Mouse (Mus musculus): ENCODE data around the gene Jam3. TPM values are rescaled to one million over a fixed set of nuclear protein-coding genes. Genes with fewer than 3 reads are reported as not detected.

Gene Jam3
- polyA plus RNA-seq, 1 experiment from 2014 or later: 12.0 TPM

DNA sequence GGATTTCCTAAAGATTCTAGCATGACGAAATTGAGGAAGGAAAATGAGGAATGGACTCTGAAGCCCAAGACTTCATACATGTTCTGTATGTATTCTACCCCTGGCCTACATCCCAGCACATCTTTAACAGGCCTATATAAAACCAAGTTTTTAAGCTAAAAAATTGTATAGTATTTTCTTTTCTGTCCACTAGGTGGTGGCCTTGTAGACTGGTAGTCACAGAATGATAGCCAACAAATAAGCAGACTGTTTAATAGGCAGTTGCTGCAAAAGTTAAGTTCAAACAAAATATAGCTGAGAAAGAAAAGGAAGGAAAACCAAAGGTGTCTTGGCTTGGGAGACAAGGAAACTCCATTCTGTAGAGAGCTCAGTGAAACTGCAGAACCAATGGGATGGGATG, 80.5 kb downstream of the Jam3 start:
- Histone ChIP-seq H3K36me3 (peaks cover 91% of the 10 kb centered on the region), H3K27ac (no peak overlapping the region), H3K4me2 (no peak overlapping the region), H3K9me3 (replicated peaks) (no peaks in the 10 kb centered on the region), H3K4me1 (no peaks in the 10 kb centered on the region), H3K27me3 (replicated peaks) (no peaks in the 10 kb centered on the region), H3K9ac (no peak overlapping the region), H3K4me3 (no peak overlapping the region)
- ATAC-seq: no peak
- 67% methylated on average over 1 of the region's 1 CpGs for WGBS (ENCODE audit: insufficient replicate concordance)

DNA sequence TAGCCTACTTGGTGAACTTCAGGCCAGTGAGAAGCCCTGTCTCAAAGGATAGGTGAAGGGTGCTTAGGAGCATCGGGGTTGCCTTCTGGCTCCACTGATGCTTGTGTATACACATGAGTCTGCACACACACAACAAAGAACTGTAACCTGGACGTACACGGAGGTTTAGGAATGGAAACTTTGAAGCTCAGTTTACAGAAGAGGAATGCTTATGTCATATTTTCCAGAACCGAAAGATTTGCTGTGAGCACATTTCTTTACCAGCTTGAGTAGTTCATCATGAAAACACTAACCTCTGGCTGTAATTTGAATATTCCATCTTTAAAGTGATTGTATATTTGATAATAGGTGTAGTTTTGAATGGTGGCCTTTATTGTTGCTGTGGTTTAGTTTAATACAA, 84.3 kb downstream of the Jam3 start:
- no peak overlapping the region for H3K27ac ChIP-seq
- H3K9ac ChIP-seq: no peak overlapping the region
- H3K4me3 ChIP-seq: no peak overlapping the region
- peaks cover 97% of the 10 kb centered on the region for H3K36me3 ChIP-seq
- 96% methylated on average over 4 of the region's 4 CpGs for WGBS (ENCODE audit: insufficient replicate concordance)
- ATAC-seq: no peak
- H3K4me1 ChIP-seq: no peaks in the 10 kb centered on the region
- no peaks in the 10 kb centered on the region for H3K9me3 ChIP-seq (replicated peaks)
- H3K4me2 ChIP-seq: no peak overlapping the region
- no peaks in the 10 kb centered on the region for H3K27me3 ChIP-seq (replicated peaks)

DNA sequence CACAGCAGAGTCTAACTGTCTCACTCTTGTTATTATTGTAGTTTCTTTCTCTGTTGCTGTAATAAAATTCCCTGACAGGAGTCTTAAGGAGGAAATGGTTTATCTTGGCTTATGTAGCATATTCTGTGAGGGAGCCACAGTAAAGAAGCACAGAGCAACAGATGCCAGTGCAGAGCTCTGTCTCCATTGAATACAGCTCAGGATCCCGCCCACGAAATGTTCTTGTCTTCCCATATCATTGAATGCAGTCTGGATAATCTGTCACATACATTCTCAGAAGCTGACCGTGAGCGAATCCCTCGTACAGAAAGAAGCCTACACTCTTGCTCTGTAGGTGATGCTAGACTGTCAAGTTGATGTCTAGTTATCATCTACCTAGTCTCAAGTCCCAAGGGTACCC, 96.9 kb downstream of the Jam3 start:
- H3K4me3 ChIP-seq: no peak overlapping the region
- no peak for ATAC-seq
- no peaks in the 10 kb centered on the region for H3K9me3 ChIP-seq (replicated peaks)
- no peak overlapping the region for H3K27ac ChIP-seq
- H3K4me1 ChIP-seq: no peaks in the 10 kb centered on the region
- 89% methylated on average over 5 of the region's 5 CpGs for WGBS (ENCODE audit: insufficient replicate concordance)
- no peak overlapping the region for H3K4me2 ChIP-seq
- peaks cover 97% of the 10 kb centered on the region for H3K36me3 ChIP-seq
- H3K27me3 ChIP-seq (replicated peaks): no peaks in the 10 kb centered on the region
- H3K9ac ChIP-seq: no peak overlapping the region

DNA sequence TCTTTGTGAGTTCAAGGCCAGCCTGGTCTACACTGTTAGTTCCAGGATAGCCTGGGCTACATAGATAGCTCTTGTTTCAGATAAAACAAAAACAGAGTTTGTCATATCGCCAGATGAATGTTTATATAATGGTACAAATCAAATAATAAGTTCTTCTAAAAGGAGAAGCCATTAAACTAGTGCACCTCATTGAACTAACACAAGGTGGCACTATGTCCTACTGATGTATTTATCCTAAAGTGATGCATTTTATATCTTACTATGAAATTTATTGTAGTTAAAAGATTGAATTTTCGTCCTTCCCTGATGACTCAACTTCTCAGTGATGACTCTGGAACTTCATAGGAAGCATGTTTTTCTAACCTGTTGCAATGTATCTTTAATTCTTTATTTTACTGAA, 105.7 kb downstream of the Jam3 start:
- Histone ChIP-seq H3K4me3 (no peak overlapping the region), H3K4me1 (no peaks in the 10 kb centered on the region), H3K9ac (no peak overlapping the region), H3K9me3 (replicated peaks) (no peaks in the 10 kb centered on the region), H3K27ac (no peak overlapping the region), H3K36me3 (peaks cover 97% of the 10 kb centered on the region), H3K27me3 (replicated peaks) (no peaks in the 10 kb centered on the region), H3K4me2 (no peak overlapping the region)
- 87% methylated on average over 2 of the region's 2 CpGs for WGBS (ENCODE audit: insufficient replicate concordance)
- ATAC-seq: no peak

Other genes starting within 250 kb of the Jam3 start
- gene Gm1110, start 232.3 kb downstream of the Jam3 start, polyA plus RNA-seq (2016; fragmentation: Nextera tagmentation; extraction: Ambion mirVana): not detected in 2 replicates
- gene Acad8, start 155.9 kb downstream of the Jam3 start, polyA plus RNA-seq (2016; fragmentation: Nextera tagmentation; extraction: Ambion mirVana): 14.2 and 14.4 TPM in 2 replicates
- gene Thyn1, start 155.7 kb downstream of the Jam3 start, polyA plus RNA-seq (2016; fragmentation: Nextera tagmentation; extraction: Ambion mirVana): 75.4 and 83.0 TPM in 2 replicates
- 18.9 and 19.0 TPM in 2 replicates for gene Vps26b, start 125.4 kb downstream of the Jam3 start, polyA plus RNA-seq (2016; fragmentation: Nextera tagmentation; extraction: Ambion mirVana)
- gene Ncapd3, start 125.2 kb downstream of the Jam3 start, polyA plus RNA-seq (2016; fragmentation: Nextera tagmentation; extraction: Ambion mirVana): 42.9 and 43.2 TPM in 2 replicates
- 0.15 and 0.20 TPM in 2 replicates for gene Igsf9b, start 143.8 kb upstream of the Jam3 start, polyA plus RNA-seq (2016; fragmentation: Nextera tagmentation; extraction: Ambion mirVana)
- gene Spata19, start 241.4 kb upstream of the Jam3 start, polyA plus RNA-seq (2016; fragmentation: Nextera tagmentation; extraction: Ambion mirVana): not detected in 2 replicates